Comparison of ENCODE assay signal across 9 mouse cellular contexts in the genomic region with DNA sequence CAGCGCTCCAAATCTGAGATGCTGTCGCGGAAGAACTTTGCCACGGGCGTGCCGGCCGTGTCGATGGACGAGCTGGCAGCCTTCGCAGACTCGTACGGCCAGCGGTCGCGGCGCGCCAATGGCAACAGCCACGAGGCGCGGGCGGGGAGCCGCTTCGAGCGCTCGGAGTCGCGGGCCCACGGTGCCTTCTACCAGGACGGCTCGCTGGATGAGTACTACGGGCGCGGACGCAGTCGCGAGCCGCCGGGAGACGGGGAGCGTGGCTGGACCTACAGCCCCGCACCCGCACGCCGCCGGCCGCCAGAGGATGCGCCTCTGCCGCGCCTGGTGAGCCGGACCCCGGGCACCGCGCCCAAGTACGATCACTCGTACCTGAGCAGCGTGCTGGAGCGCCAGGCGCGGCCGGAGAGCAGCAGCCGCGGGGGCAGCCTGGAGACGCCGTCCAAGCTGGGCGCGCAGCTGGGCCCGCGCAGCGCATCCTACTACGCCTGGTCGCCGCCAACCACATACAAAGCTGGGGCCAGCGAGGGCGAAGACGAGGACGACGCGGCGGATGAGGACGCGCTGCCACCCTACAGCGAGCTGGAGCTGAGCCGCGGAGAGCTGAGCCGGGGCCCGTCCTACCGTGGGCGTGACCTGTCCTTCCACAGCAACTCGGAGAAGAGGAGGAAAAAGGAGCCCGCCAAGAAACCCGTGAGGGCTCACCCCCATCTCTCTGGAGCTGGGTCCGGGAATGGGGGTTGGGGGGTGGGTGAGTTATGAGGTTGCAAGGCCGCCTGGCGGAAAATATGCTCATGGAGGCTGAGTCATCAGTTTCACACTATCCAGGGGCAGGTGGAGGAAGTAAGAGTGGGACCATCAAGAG. TPM values are rescaled to one million over a fixed set of nuclear protein-coding genes. Genes with fewer than 3 reads are reported as not detected.
DNase-seq lines count a peak whose midpoint lies in the region; ATAC-seq and TF ChIP-seq lines count a peak whose summit lies in the region.
"Had no signal": no experiment of that assay in that cellular context is flagged by ENCODE, and none has a peak within 500 bp of the region (broad histone marks: within the 10 kb centered on the region; RNA-seq: fewer than 3 reads in every experiment).

No protein-coding gene starts in this region.

- WGBS in kidney, adult 2 months, result 26% methylated on average over 93 of the region's 94 CpGs

- no peak for TF ChIP-seq POLR2A in kidney, adult 2 months (IDR thresholded peaks at IDR 0.05; ENCODE audit: low read depth, low read length)
- no peak for TF ChIP-seq POLR2A in testis, adult 2 months (IDR thresholded peaks at IDR 0.05; ENCODE audit: control insufficient read depth, low read depth, low read length)

- peak; percentile 54 for ATAC-seq in granulocyte monocyte progenitor cell, adult 5-6 weeks (replicated peaks; ENCODE audit: poor library complexity, severe bottlenecking)
- ATAC-seq: Patski had no signal

- H3K27me3 ChIP-seq in kidney, adult 2 months (replicated peaks; ENCODE audit: control insufficient read depth, insufficient read depth, low read length), result 0 out of 2 replicates have a peak, but pooled peaks cover 1% of the 10 kb centered on the region
- no peaks in the 10 kb centered on the region for H3K27me3 ChIP-seq in testis, adult 2 months (ENCODE audit: control insufficient read depth, insufficient read depth, low read length)
- H3K27me3 ChIP-seq: Patski had no signal

- no peaks in the 10 kb centered on the region for H3K36me3 ChIP-seq in kidney, adult 2 months (ENCODE audit: control insufficient read depth, insufficient read depth, low read length)
- no peaks in the 10 kb centered on the region for H3K36me3 ChIP-seq in testis, adult 2 months (ENCODE audit: control insufficient read depth, insufficient read depth, low read length)

- no peak for TF ChIP-seq CTCF in kidney, adult 2 months (conservative IDR thresholded peaks at IDR 0.05; ENCODE audit: insufficient read depth, insufficient read length, low read depth, low read length)
- TF ChIP-seq CTCF in testis, adult 2 months (IDR thresholded peaks at IDR 0.05; ENCODE audit: control insufficient read depth, insufficient read depth, insufficient replicate concordance, low read depth, low read length), result no peak

- DNase-seq in kidney, adult 2 months, result peak; percentile 13
- no peak for DNase-seq in kidney, adult 8-10 months
- peak; percentile 67 to 73 for DNase-seq in cerebellum, postnatal 10 days
- DNase-seq in kidney, postnatal 25 days, result peak; percentile 4 to 36
- peak; percentile 59 for DNase-seq in mesoderm, embryonic 11.5 days (ENCODE audit: low read depth, low spot score)
- DNase-seq in thymus, postnatal 25 days, result no peak

- no peaks in the 10 kb centered on the region for H3K4me1 ChIP-seq in kidney, adult 2 months (ENCODE audit: control insufficient read depth, insufficient read depth, low read length)
- peaks cover 11% of the 10 kb centered on the region for H3K4me1 ChIP-seq in testis, adult 2 months (ENCODE audit: control insufficient read depth, insufficient read depth, low read length)

- H3K27ac ChIP-seq in kidney, adult 2 months (ENCODE audit: insufficient read depth, low read depth, low read length), result no peak overlapping the region
- H3K27ac ChIP-seq in testis, adult 2 months (ENCODE audit: control insufficient read depth, insufficient read depth, low read depth, low read length), result no peak overlapping the region

- no peak overlapping the region; the same call in 1 of the 2 replicates for H3K4me3 ChIP-seq in kidney, adult 2 months (ENCODE audit: insufficient read depth, low read depth, low read length)
- H3K4me3 ChIP-seq in testis, adult 2 months (ENCODE audit: control insufficient read depth, low read depth, low read length), result peak overlapping the region; percentile 75

RNA-seq across cellular contexts. Expression of a gene that starts 55.1 kb away (rescaled TPM):
- 11.0 and 12.3 TPM in 2 replicates for polyA plus RNA-seq in kidney, adult 2 months (2012; rRNA removed)
- total RNA-seq in granulocyte monocyte progenitor cell, adult 5-6 weeks (2014; fragmentation: Nextera tagmentation), result not detected in 2 replicates
- total RNA-seq in granulocyte monocyte progenitor cell, adult 5-6 weeks (2017), result not detected in 2 replicates
- 0.15 and 0.35 TPM in 2 replicates for polyA plus RNA-seq in testis, adult 2 months (2012; rRNA removed)

Comparison
In these comparisons a context has a peak if more than half of its experiments do, and no peak if none do; other contexts are left out.
1. DNase-seq: peak in kidney, adult 2 months (single experiment), cerebellum, postnatal 10 days (2 of 2), kidney, postnatal 25 days (2 of 2) and mesoderm, embryonic 11.5 days (single experiment); none in kidney, adult 8-10 months (0 of 2) and thymus, postnatal 25 days (single experiment).